Mouse (Mus musculus) megakaryocyte, embryonic 14.5 days (primary cell): Measurements from ENCODE around the gene Gm7029.

Experiments used
- FLI1 ChIP-seq: IDR thresholded peaks from 2 replicates; pipeline ENCODE4 v1.6.1; 2012; ENCODE audit warnings: low read length, inconsistent platforms, mixed read lengths
- GATA1 ChIP-seq: IDR thresholded peaks from 3 replicates; pipeline ENCODE4 v1.6.1; 2012; ENCODE audit warnings: mixed read lengths, low read length, inconsistent platforms, borderline replicate concordance

- TF ChIP-seq GATA1 (no peak), FLI1 (no peak)
These were observed 36.2 kb downstream of the Gm7029 start for GRCm38 (mm10) chr17:33909869-33910250.
